Mouse (Mus musculus): Measurements from ENCODE around the gene Hist1h2ab. TPM values are rescaled to one million over a fixed set of nuclear protein-coding genes. Genes with fewer than 3 reads are reported as not detected.
"Not testable (repeated sequence)": the region's sequence is repeated elsewhere in the genome, so short reads cannot be mapped to it uniquely, and the experiment has no call there.

Gene Hist1h2ab
- polyA plus RNA-seq, 1 experiment from 2014 or later = 53.0 TPM

DNA sequence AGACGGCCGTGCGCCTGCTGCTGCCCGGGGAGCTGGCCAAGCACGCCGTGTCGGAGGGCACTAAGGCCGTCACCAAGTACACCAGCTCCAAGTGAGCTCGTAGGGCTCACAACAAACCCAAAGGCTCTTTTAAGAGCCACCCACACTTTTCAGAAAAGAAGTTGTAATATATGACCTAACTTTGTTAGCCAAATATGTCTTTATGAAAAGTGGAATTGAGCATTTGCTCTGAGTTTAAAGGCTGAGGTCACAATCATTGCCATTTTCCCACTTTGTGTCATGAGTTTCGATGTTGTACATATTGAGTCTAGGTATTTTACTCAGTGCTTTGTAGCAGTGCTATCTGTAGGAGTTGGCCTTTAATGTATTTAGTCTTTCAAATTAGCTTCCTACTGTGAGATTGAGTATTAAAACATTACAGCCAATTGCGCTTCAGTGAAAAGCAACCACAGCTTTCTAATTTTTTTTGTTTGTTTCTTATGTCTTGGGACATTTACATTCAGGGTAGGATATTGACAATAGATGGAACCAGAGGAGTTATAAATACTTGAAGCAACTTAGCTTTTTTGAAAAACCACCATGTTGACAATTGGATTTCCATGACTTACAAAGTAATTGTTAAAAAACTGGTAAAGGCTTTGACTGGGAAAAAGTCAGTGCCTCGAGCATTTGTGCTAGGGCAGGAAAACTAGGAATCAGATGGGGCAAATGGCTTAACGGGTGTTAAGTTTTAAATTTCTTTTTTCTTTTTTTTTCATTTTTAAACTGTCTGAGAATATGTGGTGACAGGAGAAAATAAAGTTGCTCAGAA is 3.6 kb upstream of the Hist1h2ab start:
- H3K4me2 ChIP-seq (replicated peaks) = peak overlapping the region; percentile 67
- WGBS = 2% methylated on average over 13 of the region's 13 CpGs
- H3K27me3 ChIP-seq = no peaks in the 10 kb centered on the region
- H3K4me1 ChIP-seq = peaks cover 21% of the 10 kb centered on the region
- H3K9me3 ChIP-seq = no peaks in the 10 kb centered on the region
- ATAC-seq (ENCODE audit: low FRiP score, low read depth) = peak; percentile 7; the same call in 1 of the 2 replicates
- peak overlapping the region; percentile 47 for H3K4me3 ChIP-seq
- H3K9ac ChIP-seq (replicated peaks) = peak overlapping the region; percentile 47
- H3K27ac ChIP-seq (replicated peaks) = peak overlapping the region; percentile 98
- H3K36me3 ChIP-seq = no peaks in the 10 kb centered on the region

DNA sequence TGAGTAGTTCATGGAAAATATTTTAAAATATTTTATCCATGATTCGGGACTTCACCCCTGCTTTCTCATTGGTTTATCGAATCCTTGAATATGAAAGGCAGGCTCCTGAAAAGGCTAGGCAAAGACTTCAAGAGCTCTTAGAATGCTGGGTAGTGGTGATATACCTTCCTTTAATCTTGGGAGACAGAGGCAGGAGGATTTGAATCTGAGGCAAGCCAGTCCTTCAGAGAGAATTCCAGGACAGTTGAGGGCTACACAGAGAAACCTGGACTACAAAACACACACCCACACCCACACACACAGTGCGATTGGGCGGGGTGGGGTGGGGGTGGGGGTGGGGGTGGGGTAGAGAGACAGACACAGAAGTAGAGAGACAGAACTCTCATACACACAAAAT is 3.0 kb upstream of the Hist1h2ab start:
- 3% methylated on average over 4 of the region's 4 CpGs for WGBS
- Histone ChIP-seq H3K27me3 (no peaks in the 10 kb centered on the region), H3K27ac (replicated peaks) (peak overlapping the region; percentile 98), H3K4me1 (peaks cover 24% of the 10 kb centered on the region), H3K4me2 (replicated peaks) (peak overlapping the region; percentile 67), H3K4me3 (no peak overlapping the region), H3K9me3 (no peaks in the 10 kb centered on the region), H3K9ac (replicated peaks) (no peak overlapping the region; the same call in 1 of the 2 replicates), H3K36me3 (no peaks in the 10 kb centered on the region)
- no peak for ATAC-seq (ENCODE audit: low FRiP score, low read depth)

DNA sequence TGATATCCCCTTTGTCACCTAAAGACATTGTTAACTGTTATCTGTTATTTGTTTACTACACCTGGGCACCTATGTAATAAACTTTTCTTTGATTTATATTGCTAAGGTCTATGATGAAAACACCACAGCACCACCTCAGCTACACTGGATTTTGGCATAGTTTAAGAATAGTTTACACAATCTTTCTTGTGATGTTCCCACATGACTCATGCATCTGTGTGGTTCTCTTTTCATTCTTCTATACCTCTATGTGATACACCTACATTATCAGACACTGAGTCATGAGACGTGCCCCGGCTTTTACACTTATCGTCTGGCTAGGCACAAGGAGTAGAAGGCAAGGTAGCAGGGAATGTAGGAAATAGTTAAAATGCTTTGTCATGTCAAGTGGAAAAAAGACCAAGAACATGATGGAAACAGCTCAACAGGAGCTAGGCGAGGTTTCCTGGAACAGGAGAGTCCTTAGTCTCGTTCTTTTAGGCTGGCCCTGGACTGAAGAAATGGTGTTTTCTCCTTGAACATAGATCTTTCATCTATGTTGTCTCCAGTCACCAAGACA is 1.3 kb upstream of the Hist1h2ab start:
- WGBS = 90% methylated on average over 5 of the region's 5 CpGs
- no peaks in the 10 kb centered on the region for H3K36me3 ChIP-seq
- no peak overlapping the region for H3K4me3 ChIP-seq
- ATAC-seq (ENCODE audit: low FRiP score, low read depth) = no peak
- no peak overlapping the region for H3K4me2 ChIP-seq (replicated peaks)
- peak overlapping the region; percentile 70; the same call in 1 of the 2 replicates for H3K27ac ChIP-seq (replicated peaks)
- no peaks in the 10 kb centered on the region for H3K9me3 ChIP-seq
- H3K9ac ChIP-seq (replicated peaks) = no peak overlapping the region
- peaks cover 25% of the 10 kb centered on the region for H3K4me1 ChIP-seq
- no peaks in the 10 kb centered on the region for H3K27me3 ChIP-seq

DNA sequence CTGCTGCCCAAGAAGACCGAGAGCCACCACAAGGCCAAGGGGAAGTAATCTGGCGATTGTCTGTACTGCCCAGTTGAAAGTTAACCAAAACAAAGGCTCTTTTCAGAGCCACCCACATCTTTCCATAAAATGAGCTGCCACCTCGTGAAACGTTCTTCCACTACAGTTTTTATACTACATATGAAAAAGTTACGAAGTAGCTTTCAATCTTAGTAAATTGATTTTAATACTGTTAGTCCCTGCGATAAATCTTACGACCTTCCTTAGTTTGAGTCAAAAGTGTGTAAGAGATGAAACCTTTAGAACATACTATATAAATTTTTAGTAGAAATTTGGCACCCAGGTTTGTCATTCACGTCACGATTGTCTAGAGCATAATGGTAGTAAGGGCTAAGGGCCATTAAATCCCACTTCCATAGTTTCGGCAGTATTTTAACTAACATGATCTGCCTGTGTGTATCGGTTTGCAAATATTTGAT is 591 bp downstream of the Hist1h2ab start:
- H3K9me3 ChIP-seq = no peaks in the 10 kb centered on the region
- H3K27me3 ChIP-seq = no peaks in the 10 kb centered on the region
- 1% methylated on average over 11 of the region's 11 CpGs for WGBS
- peak overlapping the region; percentile 95 for H3K27ac ChIP-seq (replicated peaks)
- peaks cover 22% of the 10 kb centered on the region for H3K4me1 ChIP-seq
- no peaks in the 10 kb centered on the region for H3K36me3 ChIP-seq
- H3K4me2 ChIP-seq (replicated peaks) = peak overlapping the region; percentile 60
- peak overlapping the region; percentile 47 for H3K4me3 ChIP-seq
- H3K9ac ChIP-seq (replicated peaks) = peak overlapping the region; percentile 54; the same call in 1 of the 2 replicates
- ATAC-seq (ENCODE audit: low FRiP score, low read depth) = peak; percentile 21

DNA sequence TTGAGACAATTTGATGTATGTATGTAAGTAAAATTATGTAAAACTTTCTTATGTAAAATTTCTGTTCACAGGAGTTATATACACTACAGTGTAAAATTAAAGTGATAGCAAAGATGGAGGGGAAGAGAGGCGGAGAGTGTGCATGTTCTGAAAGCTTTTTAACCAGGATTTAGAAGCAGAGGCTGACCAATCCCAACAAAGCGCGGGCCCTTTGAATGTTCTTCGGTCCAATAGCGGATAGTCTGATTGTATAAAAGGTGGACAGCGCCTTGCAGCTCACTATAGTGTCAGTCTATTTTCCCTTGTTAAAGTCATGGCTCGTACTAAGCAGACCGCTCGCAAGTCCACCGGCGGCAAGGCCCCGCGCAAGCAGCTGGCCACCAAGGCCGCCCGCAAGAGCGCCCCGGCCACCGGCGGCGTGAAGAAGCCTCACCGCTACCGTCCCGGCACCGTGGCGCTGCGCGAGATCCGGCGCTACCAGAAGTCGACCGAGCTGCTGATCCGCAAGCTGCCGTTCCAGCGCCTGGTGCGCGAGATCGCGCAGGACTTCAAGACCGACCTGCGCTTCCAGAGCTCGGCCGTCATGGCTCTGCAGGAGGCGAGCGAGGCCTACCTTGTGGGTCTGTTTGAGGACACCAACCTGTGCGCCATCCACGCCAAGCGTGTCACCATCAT is 1.3 kb downstream of the Hist1h2ab start, which contains the start of gene Hist1h3b:
Gene Hist1h3b, plus strand, starts transcription at position 201 of the 675 bp plus-strand sequence.
- peak within 1 kb of the TSS; percentile 60 for H3K4me2 ChIP-seq (replicated peaks)
- not testable (repeated sequence) for H3K36me3 ChIP-seq, H3K27me3 ChIP-seq, H3K9me3 ChIP-seq
- H3K9ac ChIP-seq (replicated peaks) = peak within 1 kb of the TSS; percentile 54
- 1% methylated on average over 16 of the region's 47 CpGs for WGBS
- peak within 1 kb of the TSS; percentile 47 for H3K4me3 ChIP-seq
- peak; percentile 85 for ATAC-seq (ENCODE audit: low FRiP score, low read depth)
- peaks cover 19% of the 10 kb centered on the region for H3K4me1 ChIP-seq
- peak within 1 kb of the TSS; percentile 95 for H3K27ac ChIP-seq (replicated peaks)

DNA sequence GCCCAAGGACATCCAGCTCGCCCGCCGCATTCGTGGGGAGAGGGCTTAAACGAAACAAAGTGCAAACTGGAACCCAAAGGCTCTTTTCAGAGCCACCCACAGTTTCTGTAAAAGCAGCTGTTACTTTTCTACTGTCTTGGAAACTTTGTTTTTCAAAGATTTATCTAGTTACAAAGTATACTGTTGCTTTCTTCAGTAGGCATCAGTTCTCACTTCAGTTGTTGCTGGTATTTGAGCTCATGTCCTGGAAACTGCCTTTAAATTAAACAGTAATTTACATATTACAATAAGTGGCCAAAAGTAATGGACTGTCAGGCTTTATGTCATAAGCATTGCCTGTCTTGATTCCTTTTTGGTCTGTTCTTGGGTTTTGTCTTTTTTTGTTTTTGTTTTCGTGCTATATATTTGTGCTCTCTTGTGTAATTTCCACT is 1.8 kb downstream of the Hist1h2ab start:
- peak overlapping the region; percentile 79 for H3K27ac ChIP-seq (replicated peaks)
- ATAC-seq (ENCODE audit: low FRiP score, low read depth) = no peak
- no peaks in the 10 kb centered on the region for H3K36me3 ChIP-seq
- H3K27me3 ChIP-seq = no peaks in the 10 kb centered on the region
- H3K4me2 ChIP-seq (replicated peaks) = peak overlapping the region; percentile 52
- peak overlapping the region; percentile 40 for H3K4me3 ChIP-seq
- H3K4me1 ChIP-seq = peaks cover 19% of the 10 kb centered on the region
- H3K9me3 ChIP-seq = no peaks in the 10 kb centered on the region
- WGBS = under 1% methylated on average over 6 of the region's 6 CpGs
- peak overlapping the region; percentile 47 for H3K9ac ChIP-seq (replicated peaks)

DNA sequence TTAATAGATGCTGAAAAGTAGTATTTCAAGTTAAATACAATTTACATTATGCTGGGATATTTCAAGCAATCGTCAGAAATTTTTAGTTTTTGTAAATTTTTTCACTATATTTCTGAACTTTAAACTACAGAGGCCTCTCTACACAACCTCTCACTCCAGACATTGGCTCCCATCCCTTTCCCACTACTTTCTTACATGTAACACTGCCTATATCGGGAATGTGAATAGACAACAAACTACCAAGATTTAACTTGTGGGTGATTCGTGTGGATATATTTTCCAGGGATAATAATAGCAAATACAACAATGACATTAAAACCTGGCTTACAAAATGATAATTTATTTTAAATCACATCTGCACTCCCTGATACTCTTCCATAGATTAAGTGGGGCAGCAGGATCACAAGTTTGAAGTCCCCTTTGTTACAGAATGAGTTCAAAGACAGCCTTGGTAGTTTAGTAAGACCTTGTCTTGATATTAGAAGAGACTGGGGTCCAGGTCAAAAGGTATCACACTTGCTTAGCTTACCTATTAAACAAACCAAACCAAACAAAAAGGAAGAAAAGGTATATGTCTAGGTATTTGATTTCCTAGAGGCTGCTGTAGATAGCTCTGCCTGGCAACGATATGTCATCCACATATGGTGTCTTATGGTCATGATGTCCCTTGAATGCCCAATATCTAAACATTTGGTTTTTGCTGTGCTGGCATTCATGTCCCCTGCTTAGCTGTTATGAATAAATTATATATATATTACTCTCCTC is 2.6 kb downstream of the Hist1h2ab start:
- 63% methylated on average over 4 of the region's 4 CpGs for WGBS
- no peaks in the 10 kb centered on the region for H3K27me3 ChIP-seq
- H3K4me2 ChIP-seq (replicated peaks) = peak overlapping the region; percentile 52
- peak overlapping the region; percentile 79 for H3K27ac ChIP-seq (replicated peaks)
- H3K9me3 ChIP-seq = no peaks in the 10 kb centered on the region
- peaks cover 12% of the 10 kb centered on the region; the same call in 1 of the 2 replicates for H3K4me1 ChIP-seq
- no peaks in the 10 kb centered on the region for H3K36me3 ChIP-seq
- no peak overlapping the region for H3K9ac ChIP-seq (replicated peaks)
- ATAC-seq (ENCODE audit: low FRiP score, low read depth) = no peak
- H3K4me3 ChIP-seq = no peak overlapping the region

DNA sequence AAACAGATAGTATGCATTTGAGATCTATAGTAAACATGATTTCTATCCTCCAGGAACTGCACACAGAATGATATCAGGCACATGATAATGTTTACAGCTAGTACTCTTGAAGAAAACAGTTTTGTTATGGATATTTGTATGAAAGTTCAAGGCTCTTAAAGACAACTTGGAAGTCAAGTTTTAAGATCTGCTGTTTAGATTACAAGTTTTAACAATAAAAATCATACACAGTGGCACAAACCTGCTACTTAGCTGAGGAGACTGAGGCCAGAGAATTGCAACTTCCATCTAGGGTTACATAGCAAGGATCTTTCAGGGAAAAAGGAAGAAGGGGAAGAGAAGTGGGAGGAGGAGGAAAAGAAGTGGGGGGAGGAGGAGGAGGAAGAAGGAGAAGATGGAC is 4.1 kb downstream of the Hist1h2ab start:
- Histone ChIP-seq H3K36me3 (no peaks in the 10 kb centered on the region), H3K4me1 (peaks cover 14% of the 10 kb centered on the region; the same call in 1 of the 2 replicates), H3K27me3 (no peaks in the 10 kb centered on the region), H3K27ac (replicated peaks) (no peak overlapping the region), H3K4me3 (no peak overlapping the region), H3K9me3 (no peaks in the 10 kb centered on the region), H3K9ac (replicated peaks) (no peak overlapping the region), H3K4me2 (replicated peaks) (no peak overlapping the region)
- no peak for ATAC-seq (ENCODE audit: low FRiP score, low read depth)

DNA sequence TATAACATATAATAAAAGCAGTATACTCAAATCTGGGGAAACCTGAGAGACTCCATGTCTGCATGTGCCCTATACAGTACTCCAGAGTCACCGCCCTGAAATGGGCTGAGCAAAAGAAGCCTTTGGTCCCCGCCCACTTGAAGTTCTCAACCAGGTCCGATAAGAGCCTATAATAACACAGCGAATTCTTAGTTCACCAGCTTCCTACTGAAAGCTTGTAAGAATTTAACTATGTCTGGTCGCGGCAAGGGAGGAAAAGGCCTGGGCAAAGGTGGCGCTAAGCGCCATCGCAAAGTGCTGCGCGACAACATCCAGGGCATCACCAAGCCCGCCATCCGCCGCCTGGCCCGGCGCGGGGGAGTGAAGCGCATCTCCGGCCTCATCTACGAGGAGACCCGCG is 5.9 kb downstream of the Hist1h2ab start, which contains the start of gene Hist1h4b:
Gene Hist1h4b, plus strand, starts transcription at position 224 of the 400 bp plus-strand sequence.
- no peaks in the 10 kb centered on the region for H3K36me3 ChIP-seq
- WGBS = under 1% methylated on average over 17 of the region's 22 CpGs
- peak within 1 kb of the TSS; percentile 86 for H3K27ac ChIP-seq (replicated peaks)
- no peaks in the 10 kb centered on the region for H3K9me3 ChIP-seq
- peak within 1 kb of the TSS; percentile 42 for H3K4me3 ChIP-seq
- H3K9ac ChIP-seq (replicated peaks) = peak within 1 kb of the TSS; percentile 61
- peak within 1 kb of the TSS; percentile 58 for H3K4me2 ChIP-seq (replicated peaks)
- peaks cover 25% of the 10 kb centered on the region; the same call in 1 of the 2 replicates for H3K4me1 ChIP-seq
- peak; percentile 68 for ATAC-seq (ENCODE audit: low FRiP score, low read depth)
- H3K27me3 ChIP-seq = no peaks in the 10 kb centered on the region

DNA sequence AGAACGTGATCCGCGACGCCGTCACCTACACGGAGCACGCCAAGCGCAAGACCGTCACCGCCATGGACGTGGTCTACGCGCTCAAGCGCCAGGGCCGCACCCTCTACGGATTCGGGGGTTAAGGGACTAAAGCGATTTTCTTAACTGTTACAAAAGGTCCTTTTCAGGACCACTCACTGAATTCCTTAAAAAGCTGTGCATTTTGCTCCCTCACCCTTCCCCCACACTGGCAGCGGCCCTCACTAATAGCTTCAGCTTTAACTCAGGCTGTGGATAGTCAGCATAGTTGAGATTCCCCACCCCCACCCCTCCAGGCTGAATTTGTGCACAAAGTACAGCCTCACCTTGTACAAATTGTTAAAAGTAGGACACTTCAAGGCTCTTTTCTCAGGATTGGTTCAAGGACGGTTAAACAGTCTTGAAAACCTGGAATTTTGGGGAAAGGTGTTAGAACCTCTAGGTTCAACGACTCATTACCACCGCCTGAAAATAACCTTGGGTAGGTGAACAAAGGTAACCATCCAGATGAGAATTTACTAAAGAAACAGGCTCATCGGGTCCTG is 6.4 kb downstream of the Hist1h2ab start:
- H3K36me3 ChIP-seq = no peaks in the 10 kb centered on the region
- H3K27ac ChIP-seq (replicated peaks) = peak overlapping the region; percentile 86
- H3K9ac ChIP-seq (replicated peaks) = peak overlapping the region; percentile 61
- H3K9me3 ChIP-seq = no peaks in the 10 kb centered on the region
- no peaks in the 10 kb centered on the region for H3K27me3 ChIP-seq
- peak overlapping the region; percentile 42 for H3K4me3 ChIP-seq
- H3K4me2 ChIP-seq (replicated peaks) = peak overlapping the region; percentile 58
- under 1% methylated on average over 17 of the region's 23 CpGs for WGBS
- peaks cover 25% of the 10 kb centered on the region; the same call in 1 of the 2 replicates for H3K4me1 ChIP-seq
- ATAC-seq (ENCODE audit: low FRiP score, low read depth) = no peak

DNA sequence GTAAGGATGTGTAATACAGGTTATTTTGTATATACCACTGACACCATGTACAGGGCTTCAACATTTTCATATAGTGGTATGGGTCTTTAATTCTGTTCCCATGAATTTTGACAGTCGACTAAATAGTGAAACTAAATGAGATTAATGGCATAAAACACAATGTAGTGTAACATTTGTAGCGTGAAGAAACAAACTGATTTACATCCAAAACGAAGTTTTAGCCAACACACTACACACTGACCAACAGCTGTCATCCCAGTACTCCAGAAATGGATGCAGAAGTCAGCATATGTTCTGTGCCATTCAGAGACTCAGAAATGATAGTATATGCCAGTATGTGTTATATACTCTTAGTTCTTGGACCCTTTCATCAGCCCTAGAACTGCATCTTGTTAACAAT is 7.0 kb downstream of the Hist1h2ab start:
- H3K4me2 ChIP-seq (replicated peaks) = no peak overlapping the region
- 54% methylated on average over 3 of the region's 3 CpGs for WGBS
- H3K4me1 ChIP-seq = peaks cover 22% of the 10 kb centered on the region; the same call in 1 of the 2 replicates
- H3K27me3 ChIP-seq = no peaks in the 10 kb centered on the region
- H3K9me3 ChIP-seq = no peaks in the 10 kb centered on the region
- H3K9ac ChIP-seq (replicated peaks) = no peak overlapping the region
- no peak overlapping the region for H3K4me3 ChIP-seq
- no peak for ATAC-seq (ENCODE audit: low FRiP score, low read depth)
- H3K27ac ChIP-seq (replicated peaks) = 0 out of 2 replicates have a peak overlapping the region, but pooled peaks have one; percentile 39
- H3K36me3 ChIP-seq = no peaks in the 10 kb centered on the region

Measured in midbrain, embryonic 12.5 days (tissue).